Mouse (Mus musculus) adrenal gland, adult 2 months (tissue): ENCODE results near the gene Ahdc1. TPM values are rescaled to one million over a fixed set of nuclear protein-coding genes. Genes with fewer than 3 reads are reported as not detected.

Experiments
- DNase-seq: peaks from one replicate; pipeline ENCODE4 v3.0.0; 2021
- polyA plus RNA-seq: library from polyadenylated mRNA; depleted of rRNA; stranded (reverse); fragments of >200 nt; gene quantifications from 2 replicates; pipeline ENCODE4 v1.2.3, GENCODE M21; 2012
- total RNA-seq, 2 experiments: library from RNA; stranded (reverse); gene quantifications; 2 replicates each; pipeline ENCODE4 v1.2.3; 2021

Ahdc1 gene
- total and polyA plus RNA-seq, 3 experiments: 64.3 to 88.7 (median 88.3) TPM

GRCm38 (mm10) chr4:133017597-133018262 is 6.7 kb downstream of the Ahdc1 start:
- DNase-seq: no peak

GRCm38 (mm10) chr4:133018263-133018798 is 7.3 kb downstream of the Ahdc1 start:
- DNase-seq: peak; percentile 4

- DNase-seq: no peak
These were observed 9.7 kb downstream of the Ahdc1 start for GRCm38 (mm10) chr4:133020721-133021120.

DNA sequence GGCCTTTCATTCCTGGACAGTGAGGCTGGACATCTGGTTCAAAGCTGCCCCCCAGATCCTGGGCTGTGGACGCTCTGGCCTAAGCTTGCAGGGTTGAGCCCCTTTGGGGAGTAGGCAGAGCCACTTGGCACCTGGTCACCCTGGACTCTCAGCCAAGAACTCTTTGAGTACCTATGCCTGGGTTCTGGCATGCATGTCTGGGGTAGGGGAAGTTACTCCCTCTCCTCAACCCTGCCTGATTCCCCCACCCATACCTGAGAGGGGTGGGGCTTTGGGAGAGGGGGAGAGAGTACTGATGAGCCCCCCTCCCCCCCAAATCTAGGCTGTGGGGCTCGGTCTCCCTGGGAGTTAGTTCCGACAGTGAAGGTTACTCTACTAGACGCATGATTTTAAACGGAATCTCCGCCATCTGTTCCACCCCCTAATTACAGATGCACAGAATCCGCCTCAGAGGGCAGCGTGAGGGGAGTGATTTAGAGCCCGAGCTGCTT is 10.2 kb downstream of the Ahdc1 start:
- peak; percentile 31 for DNase-seq

GRCm38 (mm10) chr4:133022217-133022616 is 11.2 kb downstream of the Ahdc1 start:
- DNase-seq: no peak

DNA sequence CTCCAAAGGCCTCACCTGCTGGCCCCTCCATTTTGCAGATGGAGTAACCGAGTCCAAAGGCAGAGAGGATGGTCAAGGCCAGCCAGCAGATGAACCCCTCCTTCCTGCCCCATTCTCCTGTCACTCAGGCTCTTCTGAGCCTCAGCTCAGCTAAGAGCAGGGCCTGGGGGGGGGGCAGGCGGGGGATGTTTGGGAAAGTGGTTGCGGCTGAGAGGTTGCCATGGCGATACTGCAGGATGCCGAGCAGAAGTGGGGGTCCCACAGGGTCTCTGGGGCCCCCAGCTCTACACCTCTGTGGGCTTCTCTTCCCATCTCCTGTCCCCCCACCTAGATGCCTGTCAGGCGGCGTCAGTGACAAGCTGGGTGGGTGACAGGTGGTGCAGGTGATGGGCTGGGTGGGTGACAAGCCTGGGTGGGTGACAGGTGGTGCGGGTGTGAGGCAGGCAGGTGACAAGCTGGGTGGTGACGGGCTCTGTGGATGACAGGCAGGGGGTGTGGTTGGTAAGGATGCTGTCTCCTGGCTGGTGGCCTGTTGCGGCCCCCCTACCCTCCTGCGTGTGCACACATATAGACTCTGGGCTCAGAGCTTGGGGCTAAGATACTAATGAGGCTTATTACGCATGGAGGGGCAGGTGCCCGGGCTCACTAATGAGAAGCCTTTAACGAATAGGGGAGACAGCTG is 12.0 kb downstream of the Ahdc1 start:
- DNase-seq: peak; percentile 18

- peak; percentile 32 for DNase-seq
These were observed 12.6 kb downstream of the Ahdc1 start for GRCm38 (mm10) chr4:133023636-133024035.

DNA sequence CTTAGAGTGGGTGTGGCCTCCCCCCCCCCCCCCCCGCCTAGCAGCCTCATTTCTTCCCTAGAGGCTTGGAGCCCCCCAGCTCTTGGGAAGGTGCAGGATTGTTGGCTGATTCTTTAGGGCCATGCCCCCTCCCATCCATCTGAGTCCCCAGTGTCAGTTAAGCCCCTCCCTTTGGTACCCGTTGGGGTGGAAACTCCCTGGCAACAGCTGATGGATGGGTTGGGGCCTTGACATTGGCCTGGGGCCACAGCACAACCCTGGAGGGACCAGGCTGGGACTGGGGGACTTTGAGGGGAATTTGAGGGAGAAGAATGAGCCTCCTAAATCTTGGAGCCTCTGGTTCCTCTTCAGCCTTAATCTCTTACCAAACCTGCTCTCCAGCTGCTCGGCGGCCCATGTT is 13.3 kb downstream of the Ahdc1 start:
- DNase-seq: peak; percentile 38

DNA sequence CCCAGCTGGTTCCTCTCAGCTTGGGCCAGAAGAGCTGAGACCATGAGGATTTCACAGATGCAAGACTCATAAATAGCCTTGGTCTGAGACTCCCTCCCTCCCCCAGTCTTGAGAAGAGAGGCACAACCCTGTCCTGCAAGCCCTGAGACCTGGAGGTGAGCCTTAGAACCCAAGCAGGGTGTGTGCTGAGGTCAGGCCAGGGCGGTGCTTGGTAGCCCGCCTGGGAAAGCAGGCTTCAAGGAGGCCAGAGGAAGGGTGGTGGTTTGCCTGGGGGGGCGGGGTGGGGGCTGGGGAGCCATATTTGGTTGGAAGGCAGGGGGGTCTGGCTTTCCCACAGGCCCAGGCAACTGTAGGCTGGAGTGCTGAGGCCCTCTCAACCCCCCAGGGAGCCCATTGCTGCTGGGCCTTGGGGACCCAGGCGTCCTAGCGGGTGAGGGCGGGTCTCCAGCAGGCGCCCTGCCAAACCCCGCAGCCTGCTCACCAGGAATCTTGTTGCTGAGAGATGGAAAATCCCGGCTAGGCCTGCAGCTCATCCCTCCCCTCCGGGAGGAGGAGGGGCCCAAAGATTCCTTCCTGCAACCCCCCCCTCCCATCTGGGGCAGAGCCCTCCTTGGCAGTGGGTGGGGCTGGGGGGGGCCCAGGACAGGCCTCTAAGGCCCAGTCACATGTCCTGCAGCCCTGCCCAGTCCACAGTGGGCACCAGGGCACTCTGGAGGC is 14.1 kb downstream of the Ahdc1 start:
- DNase-seq: peak; percentile 80

- no peak for DNase-seq
These were observed 15.2 kb downstream of the Ahdc1 start for GRCm38 (mm10) chr4:133026272-133026671.

DNA sequence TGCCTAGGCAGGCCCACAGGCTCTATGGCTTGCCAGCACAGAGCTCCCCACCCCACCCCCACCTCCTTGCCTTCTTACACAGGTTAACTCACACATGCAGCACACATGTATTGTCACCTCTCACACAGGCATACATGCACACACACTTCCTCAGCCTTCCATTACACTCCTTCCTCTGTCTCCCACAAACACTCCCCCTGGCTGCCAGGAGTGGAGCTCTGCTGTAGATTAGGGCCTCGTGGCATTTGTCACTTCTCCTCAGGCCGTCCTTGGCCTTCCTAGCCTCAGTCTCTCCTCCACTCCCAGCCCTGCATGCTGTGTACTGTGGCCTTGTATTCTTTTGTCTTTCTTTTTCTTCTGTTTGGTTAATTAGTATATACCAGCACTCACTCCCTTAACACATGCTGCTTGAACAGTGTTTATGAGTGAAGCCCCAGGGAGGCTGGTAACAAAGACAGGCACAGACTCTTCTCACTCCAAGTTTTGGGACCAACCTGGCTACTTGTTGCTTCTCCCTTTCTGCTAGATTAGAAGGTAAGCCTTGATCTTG is 15.8 kb downstream of the Ahdc1 start:
- DNase-seq: peak; percentile 76

DNA sequence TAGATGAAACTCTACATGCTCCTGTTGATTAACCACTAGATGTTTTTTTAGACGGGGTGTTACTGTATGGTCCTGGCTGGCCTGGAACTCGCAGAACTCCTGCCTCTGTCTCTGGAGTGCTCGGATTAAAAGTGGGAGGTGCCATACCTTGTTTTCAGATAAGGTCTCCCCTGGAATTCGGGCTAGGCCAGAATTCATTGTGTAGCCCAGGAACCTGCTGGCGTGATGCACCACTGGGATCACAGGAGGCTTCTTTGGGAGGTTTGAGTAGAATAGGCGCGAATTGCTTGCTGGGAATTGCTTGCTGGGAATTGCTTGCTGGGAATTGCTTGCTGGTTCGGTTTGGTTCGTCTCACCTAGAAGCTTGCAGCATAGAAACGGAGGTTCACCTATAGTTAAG is 16.7 kb downstream of the Ahdc1 start:
- no peak for DNase-seq

DNA sequence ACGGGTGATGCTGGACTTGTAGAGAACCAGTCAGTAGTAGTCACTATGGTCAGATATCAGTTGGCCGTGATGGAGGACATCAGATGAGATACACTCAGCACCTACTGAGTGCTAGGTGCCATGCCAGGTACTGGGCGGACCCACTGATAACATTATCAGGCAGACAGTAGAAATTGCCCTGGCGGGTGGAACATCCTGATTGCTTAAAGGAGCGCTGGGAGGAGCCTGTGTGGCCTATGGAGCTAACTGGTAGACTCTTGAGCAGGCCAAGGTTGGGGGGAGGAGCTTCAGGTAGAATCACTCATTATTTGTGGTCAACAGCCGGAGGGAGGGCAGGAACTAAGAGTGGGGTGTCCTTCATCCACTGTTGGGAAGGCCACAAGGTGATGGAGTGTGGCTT is 17.1 kb downstream of the Ahdc1 start:
- peak; percentile 81 for DNase-seq

DNA sequence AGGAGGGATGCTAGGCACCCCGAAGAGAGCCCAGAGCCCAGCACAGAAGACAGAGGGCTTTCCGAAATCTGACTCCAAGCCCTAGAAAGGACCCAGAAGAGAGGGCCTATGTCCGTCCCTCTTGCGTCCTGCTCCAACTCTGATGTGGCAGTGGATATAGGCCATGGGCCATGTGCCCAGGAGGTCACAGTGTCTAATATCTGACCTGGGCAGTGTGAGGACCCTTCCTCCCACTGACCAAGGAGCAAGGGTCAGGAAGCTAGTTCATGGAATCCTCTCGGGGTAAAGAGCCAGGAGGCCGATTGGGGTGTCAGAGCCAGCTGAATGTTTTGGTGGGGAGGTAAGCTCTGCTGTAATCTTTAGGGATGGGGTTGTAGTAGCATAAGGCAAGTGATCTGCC is 17.8 kb downstream of the Ahdc1 start:
- no peak for DNase-seq

DNA sequence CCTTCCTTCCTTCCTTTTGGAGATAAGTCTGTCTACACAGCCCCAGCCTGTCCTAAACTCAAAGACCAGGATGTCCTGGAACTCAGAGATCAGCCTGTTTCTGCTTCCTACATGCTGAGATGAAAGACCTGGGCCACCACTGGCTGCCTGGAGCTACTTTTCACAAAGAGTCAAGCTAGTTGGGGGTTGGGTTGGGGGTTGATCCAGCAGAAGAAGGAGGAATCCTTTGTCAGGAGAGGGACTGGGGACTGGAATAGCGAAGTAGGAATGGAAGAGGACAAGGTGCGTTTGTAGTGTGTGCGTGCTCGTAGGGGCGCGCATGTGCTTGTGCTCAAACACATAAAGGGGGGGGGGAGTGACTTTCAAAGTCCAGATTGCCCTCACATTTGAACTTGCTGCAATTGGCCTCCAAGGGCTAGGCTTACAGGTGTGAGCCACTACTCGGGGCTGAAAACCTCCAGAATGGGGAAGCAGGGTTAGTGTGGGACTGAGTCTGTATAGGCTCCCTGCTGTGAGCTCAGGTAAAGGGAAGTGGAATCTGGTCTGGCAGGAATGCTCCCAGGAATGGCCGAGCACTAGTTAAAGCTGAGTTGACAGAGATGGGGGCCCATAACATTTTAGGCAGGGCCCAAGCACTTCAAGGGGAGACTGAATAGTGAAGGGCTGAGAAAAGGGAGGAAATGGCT is 21.5 kb downstream of the Ahdc1 start:
- DNase-seq: no peak

- DNase-seq: peak; percentile 85
These were observed 23.4 kb downstream of the Ahdc1 start for GRCm38 (mm10) chr4:133034478-133034877.

GRCm38 (mm10) chr4:133035446-133035845 is 24.4 kb downstream of the Ahdc1 start:
- DNase-seq: peak; percentile 87

DNA sequence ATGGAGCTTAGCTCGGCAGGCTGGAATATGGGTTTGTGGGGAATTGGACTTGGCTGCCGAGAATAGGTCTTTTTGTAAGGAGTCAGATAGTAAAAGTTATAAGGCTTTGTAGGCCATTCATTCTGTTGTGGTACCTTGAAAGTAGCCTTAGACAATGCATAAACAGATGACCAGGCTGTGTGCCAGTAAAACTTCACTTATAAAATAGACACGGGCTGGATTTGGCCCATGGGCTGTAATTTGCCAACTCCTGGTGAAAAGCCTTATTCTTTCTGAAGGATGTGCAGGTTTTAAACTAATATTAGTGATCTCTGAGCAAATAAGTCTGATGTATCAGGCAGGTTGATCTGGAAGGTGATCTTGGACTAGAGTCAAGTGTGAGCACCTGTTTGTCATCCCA is 24.9 kb downstream of the Ahdc1 start:
- DNase-seq: no peak

DNA sequence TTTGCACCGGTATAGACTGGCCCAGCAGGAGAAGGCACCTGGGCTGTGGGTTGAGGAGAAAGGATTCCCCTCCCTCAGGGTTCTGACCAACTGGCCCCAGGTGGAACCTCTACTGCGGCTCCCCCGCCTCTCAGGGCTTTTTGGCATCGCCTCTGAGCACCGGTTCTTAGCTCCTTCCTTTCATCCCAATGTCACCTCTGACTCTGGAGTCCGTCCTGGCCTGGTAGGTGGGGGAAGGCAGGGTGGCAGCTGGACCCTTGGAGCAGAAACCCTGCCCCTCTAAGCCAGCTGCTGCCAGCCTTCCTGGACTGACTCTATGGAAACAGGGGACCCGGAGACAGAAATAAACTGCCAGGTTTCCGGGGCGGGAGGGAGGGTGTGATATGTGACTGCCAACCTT is 26.2 kb downstream of the Ahdc1 start:
- DNase-seq: no peak

DNA sequence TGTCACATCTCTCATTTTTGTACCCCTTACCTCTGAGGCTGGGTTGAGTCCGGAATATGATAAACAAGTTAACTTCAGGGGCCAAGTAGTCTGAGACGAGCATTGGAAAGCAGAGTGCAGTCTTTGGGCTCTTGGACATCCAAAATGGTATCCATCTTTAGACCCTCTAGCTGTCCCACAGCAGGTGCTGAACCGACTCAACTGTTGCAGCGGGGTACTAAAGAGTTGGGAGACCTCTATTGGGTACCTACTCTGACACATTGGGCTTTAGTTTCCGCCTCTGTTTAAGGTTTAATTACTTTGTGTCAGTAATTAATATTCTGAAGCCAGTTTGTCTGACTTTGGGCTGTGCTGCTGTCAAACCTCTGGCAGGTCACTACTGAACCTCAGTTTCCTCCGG is 26.7 kb downstream of the Ahdc1 start:
- DNase-seq: no peak

DNA sequence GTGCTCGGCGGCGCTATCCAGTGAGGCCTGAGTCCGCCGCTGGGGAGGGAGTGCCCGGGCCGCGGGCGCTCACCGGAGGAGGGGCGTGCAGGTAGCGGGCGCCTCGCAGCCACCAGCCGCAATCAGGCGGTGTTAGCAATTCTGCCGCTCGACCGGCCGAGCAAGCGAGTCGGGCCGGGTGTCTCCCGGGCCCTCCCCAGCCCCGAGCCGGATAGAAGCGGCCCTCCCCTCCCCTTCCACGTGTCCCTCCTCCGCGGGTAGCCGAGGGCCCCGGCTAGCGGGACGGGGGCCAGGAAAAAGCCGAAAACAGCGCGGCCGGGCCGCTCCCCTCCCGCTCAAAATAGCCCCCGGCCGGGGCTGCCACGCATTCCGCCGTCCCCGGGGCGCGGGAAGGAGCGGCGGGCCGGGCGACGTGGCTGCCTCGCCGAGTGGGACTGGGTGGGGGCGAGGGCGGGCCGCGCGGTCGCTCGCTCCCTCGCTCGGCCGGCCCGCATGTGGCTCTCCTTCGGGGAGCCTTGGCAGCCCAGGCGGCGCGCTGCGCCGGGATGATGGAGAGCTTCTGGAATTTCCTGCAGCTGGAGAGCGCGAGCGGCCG is 27.6 kb downstream of the Ahdc1 start:
- DNase-seq: peak; percentile 82
